Mouse (Mus musculus): ENCODE measurements around the gene Klhdc10. TPM values are rescaled to one million over a fixed set of nuclear protein-coding genes. Genes with fewer than 3 reads are reported as not detected.
A peak's percentile ranks its signal among the peaks of the same experiment; 100 is the strongest.

Gene Klhdc10
- polyA plus RNA-seq (2016; fragmentation: Nextera tagmentation; extraction: Ambion mirVana), result 42.5 and 45.4 TPM in 2 replicates

DNA sequence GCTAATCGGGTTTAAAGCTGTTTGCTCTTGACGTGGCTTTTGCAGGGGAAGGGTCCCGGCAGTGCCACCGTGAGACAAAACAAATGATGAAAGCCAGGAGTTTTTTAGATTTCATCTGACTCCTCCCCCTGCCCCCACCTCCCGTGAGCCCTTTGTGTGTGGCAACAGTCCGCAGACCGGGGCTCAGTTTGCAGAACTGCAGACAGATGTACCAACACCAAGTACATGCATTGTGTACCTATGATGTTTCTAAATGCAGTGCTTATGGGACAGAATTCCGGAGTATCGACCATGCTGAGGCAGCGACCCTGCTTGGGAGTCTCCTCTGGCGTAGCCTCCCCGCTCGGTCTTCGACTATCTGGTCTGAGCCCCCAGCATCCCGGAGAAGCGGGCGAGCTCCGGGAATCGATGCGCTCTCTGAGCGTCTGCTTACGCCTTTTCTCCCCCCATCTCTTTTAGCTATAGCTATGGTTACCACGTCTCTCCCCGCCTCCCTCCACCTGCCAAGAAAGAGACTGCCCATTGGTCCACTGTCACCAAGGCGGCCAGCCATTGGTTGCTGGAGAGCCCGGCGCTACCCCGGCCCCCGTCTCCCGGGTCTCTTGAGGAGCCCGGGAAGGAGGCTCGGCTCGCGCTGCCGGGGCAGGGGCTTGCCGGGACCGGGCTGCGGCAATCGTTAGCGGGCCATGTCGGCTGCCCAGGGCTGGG lies at the start of gene Klhdc10:
Klhdc10 (plus strand) TSS at position 561 of the 708 bp plus-strand sequence.
- WGBS, result 0% methylated on average over 38 of the region's 41 CpGs
- Histone ChIP-seq H3K9me3 (replicated peaks) (no peaks in the 10 kb centered on the region), H3K27me3 (no peaks in the 10 kb centered on the region), H3K9ac (peak within 1 kb of the TSS; percentile 98), H3K4me3 (peak within 1 kb of the TSS; percentile 98), H3K36me3 (no peaks in the 10 kb centered on the region), H3K27ac (peak within 1 kb of the TSS; percentile 97), H3K4me1 (peaks cover 5% of the 10 kb centered on the region; the same call in 1 of the 2 replicates), H3K4me2 (replicated peaks) (peak within 1 kb of the TSS; percentile 64)
- ATAC-seq (ENCODE audit: low FRiP score), result peak; percentile 99

GRCm38 (mm10) chr6:30352762-30353161 lies 48.9 kb upstream of the Klhdc10 start:
- H3K9me3 ChIP-seq (replicated peaks), result no peaks in the 10 kb centered on the region
- 49% methylated on average over 8 of the region's 8 CpGs for WGBS
- H3K27ac ChIP-seq, result no peak overlapping the region
- H3K9ac ChIP-seq, result no peak overlapping the region
- H3K36me3 ChIP-seq, result no peaks in the 10 kb centered on the region
- no peak overlapping the region for H3K4me2 ChIP-seq (replicated peaks)
- no peak for ATAC-seq (ENCODE audit: low FRiP score)
- no peaks in the 10 kb centered on the region for H3K4me1 ChIP-seq
- H3K27me3 ChIP-seq, result no peaks in the 10 kb centered on the region
- no peak overlapping the region for H3K4me3 ChIP-seq

DNA sequence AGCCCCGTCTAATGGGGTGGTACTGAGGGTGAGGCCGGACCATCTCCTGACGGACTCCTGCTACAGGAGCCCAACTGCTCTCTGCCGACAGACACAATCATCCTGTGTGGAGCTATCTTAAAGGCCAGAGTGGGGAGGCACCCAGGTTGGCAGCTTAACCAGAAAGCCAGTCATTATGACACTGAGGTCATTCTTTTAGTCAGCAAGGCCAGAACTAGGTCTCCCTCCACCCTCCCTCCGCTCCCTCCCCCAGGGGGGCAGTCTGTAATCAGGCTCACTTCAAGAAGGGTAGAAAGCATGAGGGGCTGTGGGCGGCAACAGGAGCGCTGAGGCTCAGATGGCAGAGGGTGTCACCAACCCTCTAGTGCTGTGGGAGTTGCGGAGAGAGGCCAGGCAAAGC lies 48.0 kb upstream of the Klhdc10 start:
- Histone ChIP-seq H3K27me3 (no peaks in the 10 kb centered on the region), H3K36me3 (no peaks in the 10 kb centered on the region), H3K9ac (no peak overlapping the region), H3K9me3 (replicated peaks) (no peaks in the 10 kb centered on the region), H3K4me3 (no peak overlapping the region), H3K27ac (no peak overlapping the region), H3K4me1 (no peaks in the 10 kb centered on the region), H3K4me2 (replicated peaks) (no peak overlapping the region)
- 73% methylated on average over 8 of the region's 8 CpGs for WGBS
- no peak for ATAC-seq (ENCODE audit: low FRiP score)

- Histone ChIP-seq H3K4me2 (replicated peaks) (no peak overlapping the region), H3K9ac (no peak overlapping the region), H3K27me3 (no peaks in the 10 kb centered on the region), H3K4me3 (no peak overlapping the region), H3K27ac (no peak overlapping the region), H3K9me3 (replicated peaks) (no peaks in the 10 kb centered on the region), H3K4me1 (no peaks in the 10 kb centered on the region), H3K36me3 (no peaks in the 10 kb centered on the region)
- ATAC-seq (ENCODE audit: low FRiP score), result no peak
- WGBS, result 47% methylated on average over 5 of the region's 5 CpGs
These were observed 46.9 kb upstream of the Klhdc10 start for GRCm38 (mm10) chr6:30354760-30355159.

DNA sequence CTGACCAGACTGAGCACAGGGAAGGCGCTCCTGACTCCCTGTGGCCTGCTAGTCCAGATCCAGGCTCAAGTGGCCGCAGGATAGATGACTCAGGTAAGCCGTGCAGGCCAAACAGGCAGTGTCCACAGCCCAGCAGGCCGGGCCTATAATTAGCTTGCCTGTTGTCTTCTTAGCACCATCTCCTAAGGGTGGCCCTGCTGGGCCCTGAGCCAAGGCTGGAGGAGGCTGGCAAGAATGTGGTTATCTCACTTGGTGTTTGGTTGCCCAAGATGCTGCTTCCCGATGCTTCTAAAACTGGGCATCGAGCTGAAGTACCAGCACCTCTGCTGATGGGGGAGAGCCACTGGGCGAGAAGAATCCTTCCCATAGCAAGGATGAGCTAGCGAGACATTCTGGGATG lies 46.0 kb upstream of the Klhdc10 start:
- Histone ChIP-seq H3K36me3 (no peaks in the 10 kb centered on the region), H3K4me3 (no peak overlapping the region), H3K9me3 (replicated peaks) (no peaks in the 10 kb centered on the region), H3K27ac (no peak overlapping the region), H3K4me2 (replicated peaks) (no peak overlapping the region), H3K4me1 (no peaks in the 10 kb centered on the region), H3K27me3 (no peaks in the 10 kb centered on the region), H3K9ac (no peak overlapping the region)
- WGBS, result 90% methylated on average over 8 of the region's 8 CpGs
- ATAC-seq (ENCODE audit: low FRiP score), result no peak

DNA sequence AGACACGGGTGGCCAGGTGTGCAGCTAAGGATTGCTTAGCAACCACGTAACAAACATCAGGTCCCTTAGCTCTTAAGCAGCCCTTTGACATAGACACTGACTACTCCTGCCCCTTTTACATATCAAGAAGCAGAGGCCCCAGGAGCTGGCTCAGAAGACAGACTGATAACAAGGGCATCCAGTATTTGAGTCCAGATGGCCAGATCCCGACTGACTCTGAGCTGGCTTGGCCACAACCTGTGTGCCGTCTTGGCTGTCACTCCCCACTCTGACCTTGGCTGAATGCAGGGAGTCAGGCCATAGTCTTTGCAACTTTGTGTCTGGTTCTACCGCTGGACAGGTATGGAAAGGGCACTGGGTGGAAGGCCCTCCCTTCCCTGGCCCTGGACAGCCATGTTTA lies 45.5 kb upstream of the Klhdc10 start:
- Histone ChIP-seq H3K4me1 (no peaks in the 10 kb centered on the region), H3K4me3 (no peak overlapping the region), H3K9ac (no peak overlapping the region), H3K4me2 (replicated peaks) (no peak overlapping the region), H3K27ac (no peak overlapping the region), H3K27me3 (no peaks in the 10 kb centered on the region), H3K36me3 (no peaks in the 10 kb centered on the region), H3K9me3 (replicated peaks) (no peaks in the 10 kb centered on the region)
- ATAC-seq (ENCODE audit: low FRiP score), result no peak
- WGBS, result 77% methylated on average over 5 of the region's 5 CpGs

GRCm38 (mm10) chr6:30356680-30357079 lies 45.0 kb upstream of the Klhdc10 start:
- H3K27me3 ChIP-seq, result no peaks in the 10 kb centered on the region
- H3K27ac ChIP-seq, result no peak overlapping the region
- no peak for ATAC-seq (ENCODE audit: low FRiP score)
- no peaks in the 10 kb centered on the region for H3K36me3 ChIP-seq
- no peak overlapping the region for H3K4me3 ChIP-seq
- 87% methylated on average over 12 of the region's 12 CpGs for WGBS
- H3K9me3 ChIP-seq (replicated peaks), result no peaks in the 10 kb centered on the region
- H3K9ac ChIP-seq, result no peak overlapping the region
- no peaks in the 10 kb centered on the region for H3K4me1 ChIP-seq
- H3K4me2 ChIP-seq (replicated peaks), result no peak overlapping the region

GRCm38 (mm10) chr6:30357561-30358177 lies 44.0 kb upstream of the Klhdc10 start:
- Histone ChIP-seq H3K4me3 (no peak overlapping the region), H3K4me1 (no peaks in the 10 kb centered on the region), H3K4me2 (replicated peaks) (no peak overlapping the region), H3K9ac (no peak overlapping the region), H3K27me3 (no peaks in the 10 kb centered on the region), H3K36me3 (no peaks in the 10 kb centered on the region), H3K27ac (no peak overlapping the region), H3K9me3 (replicated peaks) (no peaks in the 10 kb centered on the region)
- ATAC-seq (ENCODE audit: low FRiP score), result peak; percentile 76
- 19% methylated on average over 9 of the region's 9 CpGs for WGBS

DNA sequence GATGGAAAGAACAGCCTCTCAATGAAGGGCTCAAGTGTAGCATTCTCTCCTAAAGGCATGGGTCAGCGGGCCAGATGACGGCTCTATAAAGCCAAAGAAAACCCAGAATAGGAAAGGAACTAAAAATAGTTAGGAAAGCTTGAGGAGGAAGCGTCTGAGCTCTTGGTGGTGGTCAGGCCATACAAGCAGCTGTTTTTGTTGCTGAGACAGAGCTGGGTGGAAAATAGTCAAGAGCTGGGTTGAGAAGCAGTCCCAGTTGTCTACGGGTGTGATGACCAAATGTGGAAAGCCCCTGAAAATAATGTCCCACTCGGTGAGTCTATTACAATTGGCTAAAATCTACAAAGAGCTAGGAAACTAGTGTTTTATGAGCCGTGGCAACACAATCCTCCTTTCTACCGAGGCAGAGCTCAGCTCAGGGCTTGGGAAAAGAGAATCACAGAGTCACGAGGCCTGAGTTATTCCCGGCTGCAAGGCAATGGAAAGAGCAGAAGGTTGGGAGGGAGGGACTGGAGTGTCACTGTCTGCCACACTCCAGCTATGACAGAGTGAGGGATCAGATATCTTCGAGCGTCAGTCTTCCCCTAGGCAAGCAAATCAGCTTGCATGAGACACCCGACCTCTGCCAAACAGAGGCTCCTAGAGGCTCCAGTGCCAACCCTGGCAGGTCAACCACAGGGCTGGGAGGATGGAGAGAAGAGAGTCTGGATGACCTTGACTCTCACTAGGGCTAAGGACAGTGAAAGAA lies 41.7 kb upstream of the Klhdc10 start:
- Histone ChIP-seq H3K9ac (no peak overlapping the region), H3K4me3 (no peak overlapping the region), H3K9me3 (replicated peaks) (no peaks in the 10 kb centered on the region), H3K4me1 (no peaks in the 10 kb centered on the region), H3K27ac (no peak overlapping the region), H3K27me3 (no peaks in the 10 kb centered on the region), H3K4me2 (replicated peaks) (no peak overlapping the region), H3K36me3 (peaks cover 15% of the 10 kb centered on the region)
- 77% methylated on average over 12 of the region's 12 CpGs for WGBS
- ATAC-seq (ENCODE audit: low FRiP score), result no peak

DNA sequence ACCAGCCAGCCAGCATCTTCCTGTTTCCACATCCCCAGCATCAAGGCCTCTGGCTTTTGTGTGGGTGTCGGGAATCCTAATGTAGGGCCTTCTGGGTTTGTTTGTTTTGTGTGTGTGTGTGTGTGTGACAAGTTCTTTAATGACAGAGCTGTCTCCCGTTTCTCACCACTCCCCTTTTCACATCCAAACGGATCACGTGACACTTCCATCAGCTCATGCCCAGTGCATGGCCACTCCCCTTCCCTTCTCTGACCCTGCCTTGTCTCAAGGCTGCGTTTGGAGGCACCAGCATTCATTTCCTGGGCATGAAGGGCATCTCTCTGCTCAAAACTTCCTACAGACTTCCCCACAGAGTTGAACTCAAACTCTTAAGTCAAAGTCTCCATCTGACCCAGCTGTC lies 37.9 kb upstream of the Klhdc10 start:
- Histone ChIP-seq H3K9ac (no peak overlapping the region), H3K27me3 (no peaks in the 10 kb centered on the region), H3K4me2 (replicated peaks) (no peak overlapping the region), H3K27ac (no peak overlapping the region), H3K4me3 (no peak overlapping the region), H3K36me3 (peaks cover 48% of the 10 kb centered on the region), H3K4me1 (no peaks in the 10 kb centered on the region), H3K9me3 (replicated peaks) (no peaks in the 10 kb centered on the region)
- 50% methylated on average over 5 of the region's 5 CpGs for WGBS
- no peak for ATAC-seq (ENCODE audit: low FRiP score)

- Histone ChIP-seq H3K9ac (no peak overlapping the region), H3K27ac (no peak overlapping the region), H3K9me3 (replicated peaks) (no peaks in the 10 kb centered on the region), H3K36me3 (peaks cover 87% of the 10 kb centered on the region), H3K4me3 (no peak overlapping the region), H3K4me2 (replicated peaks) (no peak overlapping the region), H3K4me1 (no peaks in the 10 kb centered on the region), H3K27me3 (no peaks in the 10 kb centered on the region)
- 89% methylated on average over 3 of the region's 3 CpGs for WGBS
- ATAC-seq (ENCODE audit: low FRiP score), result no peak
These were observed 32.4 kb upstream of the Klhdc10 start for GRCm38 (mm10) chr6:30369291-30369690.

- 94% methylated on average over 17 of the region's 17 CpGs for WGBS
- H3K4me3 ChIP-seq, result no peak overlapping the region
- H3K36me3 ChIP-seq, result peaks cover 91% of the 10 kb centered on the region
- H3K4me2 ChIP-seq (replicated peaks), result no peak overlapping the region
- H3K9ac ChIP-seq, result no peak overlapping the region
- no peaks in the 10 kb centered on the region for H3K27me3 ChIP-seq
- no peak overlapping the region for H3K27ac ChIP-seq
- no peaks in the 10 kb centered on the region for H3K9me3 ChIP-seq (replicated peaks)
- no peak for ATAC-seq (ENCODE audit: low FRiP score)
- H3K4me1 ChIP-seq, result peaks cover 5% of the 10 kb centered on the region; the same call in 1 of the 2 replicates
These were observed 28.9 kb upstream of the Klhdc10 start for GRCm38 (mm10) chr6:30372627-30373369.
